Mouse (Mus musculus) hindbrain, embryonic 13.5 days (tissue): ENCODE results near the gene Cdc42bpa. TPM values are rescaled to one million over a fixed set of nuclear protein-coding genes. Genes with fewer than 3 reads are reported as not detected.

Source experiments
- ATAC-seq: fragments of 200-750 bp; cut with Nextera tagmentation; 2 replicates; pipeline ENCODE4 v1.8.0; 2017; ENCODE audit warnings: moderate TSS enrichment; ENCODE audit not compliant: low FRiP score
- H3K27ac ChIP-seq: fragments of 300-500 bp; sonication (generic); 2 replicates; pipeline ENCODE4 v1.5.1; 2015; ENCODE audit warnings: inconsistent platforms, mild to moderate bottlenecking, moderate library complexity
- H3K27me3 ChIP-seq: fragments of 300-500 bp; sonication (generic); 2 replicates; pipeline ENCODE4 v1.6.1; 2015; ENCODE audit warnings: mild to moderate bottlenecking, inconsistent platforms
- H3K36me3 ChIP-seq: fragments of 300-500 bp; sonication (generic); 2 replicates; pipeline ENCODE4 v1.6.1; 2015; ENCODE audit warnings: mild to moderate bottlenecking, inconsistent platforms
- H3K4me1 ChIP-seq: fragments of 300-500 bp; sonication (generic); replicated peaks from 2 replicates; pipeline ENCODE4 v1.6.1; 2015; ENCODE audit warnings: inconsistent platforms
- H3K4me2 ChIP-seq: fragments of 300-500 bp; sonication (generic); 2 replicates; pipeline ENCODE4 v1.6.1; 2015; ENCODE audit warnings: inconsistent platforms, mild to moderate bottlenecking, moderate library complexity
- H3K4me3 ChIP-seq: fragments of 300-500 bp; sonication (generic); 2 replicates; pipeline ENCODE4 v1.5.1; 2015; ENCODE audit warnings: mild to moderate bottlenecking, inconsistent platforms
- H3K9ac ChIP-seq: fragments of 300-500 bp; sonication (generic); 2 replicates; pipeline ENCODE4 v1.6.1; 2015; ENCODE audit warnings: mild to moderate bottlenecking, inconsistent platforms
- H3K9me3 ChIP-seq: fragments of 300-500 bp; sonication (generic); 2 replicates; pipeline ENCODE4 v1.6.1; 2016; ENCODE audit warnings: inconsistent platforms
- whole genome bisulfite sequencing: fragments of 180-500 bp; shearing (Covaris S2); methylation state at CpG from one replicate; pipeline ENCODE4 v1.1.7; 2015; 5-methylcytosine and 5-hydroxymethylcytosine counted together
- polyA plus RNA-seq: library from polyadenylated mRNA; unstranded; fragments of >200 nt; fragmentation: Nextera tagmentation; extraction: Ambion mirVana; gene quantifications from 2 replicates; pipeline ENCODE4 v1.2.1, GENCODE M21; 2015

Gene Cdc42bpa
- polyA plus RNA-seq, 1 experiment from 2014 or later, result 23.5 TPM

GRCm38 (mm10) chr1:180158648-180159047 lies 198.4 kb downstream of the Cdc42bpa start:
- Histone ChIP-seq H3K9me3 (no peaks in the 10 kb centered on the region), H3K27me3 (no peaks in the 10 kb centered on the region), H3K4me3 (no peak overlapping the region), H3K4me2 (no peak overlapping the region), H3K4me1 (no peaks in the 10 kb centered on the region), H3K9ac (no peak overlapping the region), H3K27ac (no peak overlapping the region), H3K36me3 (peaks cover 47% of the 10 kb centered on the region)
- 91% methylated on average over 2 of the region's 2 CpGs for WGBS
- no peak for ATAC-seq

GRCm38 (mm10) chr1:180160545-180160944 lies 200.3 kb downstream of the Cdc42bpa start:
- H3K27ac ChIP-seq, result no peak overlapping the region
- no peak overlapping the region for H3K9ac ChIP-seq
- no peak for ATAC-seq
- no peak overlapping the region for H3K4me2 ChIP-seq
- H3K4me3 ChIP-seq, result no peak overlapping the region
- no peaks in the 10 kb centered on the region for H3K27me3 ChIP-seq
- 81% methylated on average over 2 of the region's 2 CpGs for WGBS
- H3K36me3 ChIP-seq, result peaks cover 47% of the 10 kb centered on the region
- H3K9me3 ChIP-seq, result no peaks in the 10 kb centered on the region
- no peaks in the 10 kb centered on the region for H3K4me1 ChIP-seq

DNA sequence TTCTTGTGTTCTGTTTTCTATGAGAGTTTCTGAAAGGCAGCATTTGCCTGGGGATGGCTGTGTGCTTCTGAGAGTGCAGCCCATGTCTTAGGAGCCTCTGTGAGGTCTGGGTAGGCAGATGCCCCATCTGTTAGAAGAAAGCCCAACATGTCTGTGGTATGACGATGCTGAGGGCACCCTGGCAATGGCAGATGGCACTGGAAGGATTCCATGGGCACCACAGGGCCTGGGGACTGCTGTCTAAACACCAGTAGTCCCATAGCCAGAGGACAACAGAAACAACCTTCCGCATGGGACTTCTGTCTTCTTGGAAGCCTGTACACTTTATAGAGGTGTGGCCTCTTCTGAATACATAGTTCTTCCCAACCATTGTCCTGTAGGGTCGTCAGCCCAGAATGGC lies 200.9 kb downstream of the Cdc42bpa start:
- 91% methylated on average over 3 of the region's 3 CpGs for WGBS
- Histone ChIP-seq H3K36me3 (peaks cover 49% of the 10 kb centered on the region), H3K4me2 (no peak overlapping the region), H3K27ac (no peak overlapping the region), H3K27me3 (no peaks in the 10 kb centered on the region), H3K9ac (no peak overlapping the region), H3K4me3 (no peak overlapping the region), H3K9me3 (no peaks in the 10 kb centered on the region), H3K4me1 (no peaks in the 10 kb centered on the region)
- no peak for ATAC-seq

GRCm38 (mm10) chr1:180161566-180162355 lies 201.5 kb downstream of the Cdc42bpa start:
- Histone ChIP-seq H3K36me3 (peaks cover 54% of the 10 kb centered on the region), H3K4me1 (no peaks in the 10 kb centered on the region), H3K9me3 (no peaks in the 10 kb centered on the region), H3K27me3 (no peaks in the 10 kb centered on the region), H3K27ac (no peak overlapping the region), H3K9ac (no peak overlapping the region), H3K4me3 (no peak overlapping the region), H3K4me2 (no peak overlapping the region)
- 89% methylated on average over 20 of the region's 20 CpGs for WGBS
- no peak for ATAC-seq

GRCm38 (mm10) chr1:180162986-180163385 lies 202.7 kb downstream of the Cdc42bpa start:
- Histone ChIP-seq H3K4me1 (no peaks in the 10 kb centered on the region), H3K27me3 (no peaks in the 10 kb centered on the region), H3K27ac (no peak overlapping the region), H3K4me2 (no peak overlapping the region), H3K36me3 (peaks cover 61% of the 10 kb centered on the region), H3K9ac (no peak overlapping the region), H3K9me3 (no peaks in the 10 kb centered on the region), H3K4me3 (no peak overlapping the region)
- no peak for ATAC-seq
- 89% methylated on average over 7 of the region's 7 CpGs for WGBS

GRCm38 (mm10) chr1:180166533-180166932 lies 206.3 kb downstream of the Cdc42bpa start:
- no peak overlapping the region for H3K4me2 ChIP-seq
- H3K9ac ChIP-seq, result no peak overlapping the region
- no peaks in the 10 kb centered on the region for H3K27me3 ChIP-seq
- H3K36me3 ChIP-seq, result peaks cover 36% of the 10 kb centered on the region
- no peak overlapping the region for H3K27ac ChIP-seq
- 82% methylated on average over 5 of the region's 5 CpGs for WGBS
- no peak overlapping the region for H3K4me3 ChIP-seq
- H3K4me1 ChIP-seq, result no peaks in the 10 kb centered on the region
- ATAC-seq, result no peak
- no peaks in the 10 kb centered on the region for H3K9me3 ChIP-seq

DNA sequence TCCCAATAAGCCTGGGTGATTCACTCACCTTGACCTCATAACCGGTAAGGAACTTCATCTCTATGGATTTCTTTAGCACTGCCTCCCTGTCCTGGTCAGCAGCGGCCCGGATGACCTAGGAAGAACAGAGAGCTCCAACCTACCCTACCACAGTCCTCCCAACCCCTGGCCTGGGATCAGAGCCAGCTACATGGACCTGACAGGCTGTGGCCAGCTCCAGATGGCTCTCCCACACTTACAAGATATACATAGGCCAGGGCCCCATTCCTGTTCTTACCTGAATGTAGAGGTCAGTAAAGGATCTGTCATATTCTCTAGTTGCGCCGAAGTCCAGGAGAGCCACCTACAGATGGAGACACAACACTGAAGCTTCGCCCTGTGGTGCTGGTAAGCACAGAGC lies 208.0 kb downstream of the Cdc42bpa start:
- no peaks in the 10 kb centered on the region for H3K9me3 ChIP-seq
- no peak overlapping the region for H3K4me3 ChIP-seq
- no peaks in the 10 kb centered on the region for H3K27me3 ChIP-seq
- no peak overlapping the region for H3K4me2 ChIP-seq
- H3K4me1 ChIP-seq, result no peaks in the 10 kb centered on the region
- WGBS, result 98% methylated on average over 6 of the region's 6 CpGs
- no peak for ATAC-seq
- H3K27ac ChIP-seq, result no peak overlapping the region
- H3K36me3 ChIP-seq, result peaks cover 19% of the 10 kb centered on the region
- H3K9ac ChIP-seq, result no peak overlapping the region

DNA sequence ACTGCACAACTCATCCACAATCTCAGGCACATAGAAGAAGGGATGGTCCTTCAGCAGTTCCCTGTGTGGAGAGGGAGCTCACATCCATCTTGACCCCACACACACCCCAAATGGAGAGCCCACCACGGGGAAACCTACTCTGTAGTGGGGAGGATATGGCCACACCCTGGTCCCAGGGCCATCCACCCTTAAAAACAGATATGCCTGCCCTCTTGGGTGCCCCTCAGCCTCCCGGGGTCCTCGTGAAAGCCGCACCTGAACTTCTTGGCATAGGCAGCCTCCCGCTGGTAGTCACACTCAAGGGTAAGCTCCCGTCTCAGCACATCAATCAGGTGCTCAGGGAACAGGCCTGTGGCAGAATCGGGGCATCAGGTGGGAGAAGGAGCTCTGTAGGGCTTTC lies 208.9 kb downstream of the Cdc42bpa start:
- ATAC-seq, result no peak
- no peak overlapping the region for H3K4me3 ChIP-seq
- H3K4me2 ChIP-seq, result no peak overlapping the region
- H3K36me3 ChIP-seq, result peaks cover 19% of the 10 kb centered on the region
- no peak overlapping the region for H3K9ac ChIP-seq
- no peaks in the 10 kb centered on the region for H3K9me3 ChIP-seq
- H3K27me3 ChIP-seq, result no peaks in the 10 kb centered on the region
- H3K27ac ChIP-seq, result no peak overlapping the region
- no peaks in the 10 kb centered on the region for H3K4me1 ChIP-seq
- 94% methylated on average over 7 of the region's 7 CpGs for WGBS

- H3K9ac ChIP-seq, result no peak overlapping the region
- no peak for ATAC-seq
- peaks cover 19% of the 10 kb centered on the region for H3K36me3 ChIP-seq
- H3K9me3 ChIP-seq, result no peaks in the 10 kb centered on the region
- H3K4me3 ChIP-seq, result no peak overlapping the region
- H3K4me1 ChIP-seq, result no peaks in the 10 kb centered on the region
- H3K4me2 ChIP-seq, result no peak overlapping the region
- WGBS, result 92% methylated on average over 8 of the region's 8 CpGs
- H3K27me3 ChIP-seq, result no peaks in the 10 kb centered on the region
- no peak overlapping the region for H3K27ac ChIP-seq
Observed at GRCm38 (mm10) chr1:180170071-180170470, 209.8 kb downstream of the Cdc42bpa start.

GRCm38 (mm10) chr1:180171883-180172282 lies 211.6 kb downstream of the Cdc42bpa start:
- no peak overlapping the region for H3K4me2 ChIP-seq
- H3K36me3 ChIP-seq, result peaks cover 6% of the 10 kb centered on the region
- no peaks in the 10 kb centered on the region for H3K9me3 ChIP-seq
- ATAC-seq, result no peak
- no peaks in the 10 kb centered on the region for H3K4me1 ChIP-seq
- WGBS, result 82% methylated on average over 2 of the region's 2 CpGs
- H3K27me3 ChIP-seq, result no peaks in the 10 kb centered on the region
- no peak overlapping the region for H3K4me3 ChIP-seq
- no peak overlapping the region for H3K9ac ChIP-seq
- no peak overlapping the region for H3K27ac ChIP-seq

- Histone ChIP-seq H3K27ac (no peak overlapping the region), H3K4me2 (no peak overlapping the region), H3K36me3 (no peaks in the 10 kb centered on the region; the same call in 1 of the 2 replicates), H3K9ac (no peak overlapping the region), H3K27me3 (no peaks in the 10 kb centered on the region), H3K4me1 (no peaks in the 10 kb centered on the region), H3K4me3 (no peak overlapping the region), H3K9me3 (no peaks in the 10 kb centered on the region)
- no peak for ATAC-seq
- 90% methylated on average over 4 of the region's 4 CpGs for WGBS
Observed at GRCm38 (mm10) chr1:180172600-180172999, 212.3 kb downstream of the Cdc42bpa start.

- Histone ChIP-seq H3K4me3 (no peak overlapping the region), H3K9ac (no peak overlapping the region), H3K36me3 (no peaks in the 10 kb centered on the region; the same call in 1 of the 2 replicates), H3K4me1 (no peaks in the 10 kb centered on the region), H3K9me3 (no peaks in the 10 kb centered on the region), H3K27ac (no peak overlapping the region), H3K4me2 (no peak overlapping the region), H3K27me3 (no peaks in the 10 kb centered on the region)
- ATAC-seq, result no peak
- 82% methylated on average over 5 of the region's 5 CpGs for WGBS
Observed at GRCm38 (mm10) chr1:180173017-180173416, 212.7 kb downstream of the Cdc42bpa start.

GRCm38 (mm10) chr1:180174718-180175117 lies 214.4 kb downstream of the Cdc42bpa start:
- no peaks in the 10 kb centered on the region for H3K4me1 ChIP-seq
- H3K27ac ChIP-seq, result no peak overlapping the region
- 62% methylated on average over 6 of the region's 6 CpGs for WGBS
- H3K27me3 ChIP-seq, result no peaks in the 10 kb centered on the region
- no peaks in the 10 kb centered on the region for H3K9me3 ChIP-seq
- H3K4me2 ChIP-seq, result no peak overlapping the region
- no peaks in the 10 kb centered on the region for H3K36me3 ChIP-seq
- H3K9ac ChIP-seq, result no peak overlapping the region
- no peak overlapping the region for H3K4me3 ChIP-seq
- no peak for ATAC-seq
